Mouse (Mus musculus): Measurements from ENCODE around the gene Fbxl20.

DNA sequence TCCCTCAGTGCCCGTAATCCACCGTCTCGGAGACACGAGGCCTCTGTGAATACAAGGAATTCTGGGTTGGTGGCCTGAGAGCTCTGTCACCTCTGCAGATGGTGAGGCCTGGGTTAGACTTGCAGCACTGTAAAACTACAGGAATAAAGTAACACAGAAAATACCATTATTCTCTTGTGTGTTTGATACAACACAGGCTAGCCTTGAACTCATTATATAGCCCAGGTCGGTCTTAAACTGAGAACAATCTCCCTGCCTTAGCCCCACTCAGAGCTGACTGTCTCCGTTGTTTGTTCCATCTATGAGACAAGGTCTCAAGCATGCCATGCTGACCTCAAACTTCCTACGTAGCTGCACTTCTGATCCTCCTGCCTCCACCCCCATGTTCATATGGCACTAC, 11.3 kb downstream of the Fbxl20 start:
- TF ChIP-seq CTCF (IDR thresholded peaks at IDR 0.05; ENCODE audit: extremely low read depth, insufficient read depth, insufficient read length, insufficient replicate concordance): no peak
- no peak for TF ChIP-seq POLR2A (IDR thresholded peaks at IDR 0.05; ENCODE audit: low read depth, low read length)
